Mouse (Mus musculus): ENCODE results near the gene Prdm11. TPM values are rescaled to one million over a fixed set of nuclear protein-coding genes. Genes with fewer than 3 reads are reported as not detected.

Gene Prdm11
- polyA plus RNA-seq, 1 experiment from 2014 or later, result 7.3 TPM

GRCm38 (mm10) chr2:93047491-93048050 lies 1.6 kb upstream of the Prdm11 start:
- no peak for ATAC-seq
- Histone ChIP-seq H3K4me1 (ENCODE audit: control insufficient read depth, insufficient read depth, low read length) (peaks cover 22% of the 10 kb centered on the region), H3K4me3 (ENCODE audit: low read length) (no peak overlapping the region), H3K9me3 (ENCODE audit: control insufficient read depth, low read length) (no peaks in the 10 kb centered on the region), H3K9ac (ENCODE audit: low read depth, low read length) (no peak overlapping the region), H3K27me3 (replicated peaks; ENCODE audit: control insufficient read depth, insufficient read depth, low read length) (no peaks in the 10 kb centered on the region), H3K27ac (ENCODE audit: low read length) (no peak overlapping the region), H3K36me3 (ENCODE audit: control insufficient read depth, insufficient read depth, low read length) (no peaks in the 10 kb centered on the region), H3K4me2 (ENCODE audit: low read depth, low read length) (no peak overlapping the region)
- 80% methylated on average over 7 of the region's 7 CpGs for WGBS

GRCm38 (mm10) chr2:93047036-93047435 lies 1.1 kb upstream of the Prdm11 start:
- H3K27ac ChIP-seq (ENCODE audit: low read length), result no peak overlapping the region
- H3K4me3 ChIP-seq (ENCODE audit: low read length), result no peak overlapping the region
- no peaks in the 10 kb centered on the region for H3K36me3 ChIP-seq (ENCODE audit: control insufficient read depth, insufficient read depth, low read length)
- 0 out of 2 replicates have a peak overlapping the region, but pooled peaks have one; percentile 80 for H3K4me2 ChIP-seq (ENCODE audit: low read depth, low read length)
- H3K9me3 ChIP-seq (ENCODE audit: control insufficient read depth, low read length), result no peaks in the 10 kb centered on the region
- no peak for ATAC-seq
- no peaks in the 10 kb centered on the region for H3K27me3 ChIP-seq (replicated peaks; ENCODE audit: control insufficient read depth, insufficient read depth, low read length)
- WGBS, result 72% methylated on average over 6 of the region's 6 CpGs
- no peak overlapping the region for H3K9ac ChIP-seq (ENCODE audit: low read depth, low read length)
- H3K4me1 ChIP-seq (ENCODE audit: control insufficient read depth, insufficient read depth, low read length), result peaks cover 27% of the 10 kb centered on the region

GRCm38 (mm10) chr2:93046509-93046835 lies 505 bp upstream of the Prdm11 start:
- Histone ChIP-seq H3K4me1 (ENCODE audit: control insufficient read depth, insufficient read depth, low read length) (peaks cover 33% of the 10 kb centered on the region), H3K4me3 (ENCODE audit: low read length) (peak overlapping the region; percentile 89), H3K9ac (ENCODE audit: low read depth, low read length) (peak overlapping the region; percentile 99), H3K27ac (ENCODE audit: low read length) (peak overlapping the region; percentile 93), H3K9me3 (ENCODE audit: control insufficient read depth, low read length) (no peaks in the 10 kb centered on the region), H3K27me3 (replicated peaks; ENCODE audit: control insufficient read depth, insufficient read depth, low read length) (no peaks in the 10 kb centered on the region), H3K36me3 (ENCODE audit: control insufficient read depth, insufficient read depth, low read length) (no peaks in the 10 kb centered on the region), H3K4me2 (ENCODE audit: low read depth, low read length) (peak overlapping the region; percentile 80)
- no peak for ATAC-seq
- 16% methylated on average over 5 of the region's 5 CpGs for WGBS

- Histone ChIP-seq H3K9ac (ENCODE audit: low read depth, low read length) (peak overlapping the region; percentile 99), H3K27ac (ENCODE audit: low read length) (peak overlapping the region; percentile 93), H3K9me3 (ENCODE audit: control insufficient read depth, low read length) (no peaks in the 10 kb centered on the region), H3K27me3 (replicated peaks; ENCODE audit: control insufficient read depth, insufficient read depth, low read length) (no peaks in the 10 kb centered on the region), H3K4me3 (ENCODE audit: low read length) (peak overlapping the region; percentile 89), H3K4me1 (ENCODE audit: control insufficient read depth, insufficient read depth, low read length) (peaks cover 44% of the 10 kb centered on the region), H3K36me3 (ENCODE audit: control insufficient read depth, insufficient read depth, low read length) (no peaks in the 10 kb centered on the region), H3K4me2 (ENCODE audit: low read depth, low read length) (peak overlapping the region; percentile 93)
- peak; percentile 95 for ATAC-seq
- whole genome bisulfite sequencing, result under 1% methylated on average over 50 of the region's 55 CpGs
Observed at GRCm38 (mm10) chr2:93045129-93045817, 694 bp downstream of the Prdm11 start.

GRCm38 (mm10) chr2:93043449-93044157 lies 2.4 kb downstream of the Prdm11 start:
- no peak overlapping the region for H3K4me3 ChIP-seq (ENCODE audit: low read length)
- H3K4me1 ChIP-seq (ENCODE audit: control insufficient read depth, insufficient read depth, low read length), result peaks cover 52% of the 10 kb centered on the region
- no peak overlapping the region for H3K27ac ChIP-seq (ENCODE audit: low read length)
- H3K4me2 ChIP-seq (ENCODE audit: low read depth, low read length), result no peak overlapping the region
- no peaks in the 10 kb centered on the region for H3K9me3 ChIP-seq (ENCODE audit: control insufficient read depth, low read length)
- H3K9ac ChIP-seq (ENCODE audit: low read depth, low read length), result no peak overlapping the region
- no peaks in the 10 kb centered on the region for H3K27me3 ChIP-seq (replicated peaks; ENCODE audit: control insufficient read depth, insufficient read depth, low read length)
- no peak for ATAC-seq
- H3K36me3 ChIP-seq (ENCODE audit: control insufficient read depth, insufficient read depth, low read length), result no peaks in the 10 kb centered on the region
- 72% methylated on average over 3 of the region's 3 CpGs for WGBS

GRCm38 (mm10) chr2:93041470-93041869 lies 4.5 kb downstream of the Prdm11 start:
- no peak for ATAC-seq
- peak overlapping the region; percentile 2 for H3K9ac ChIP-seq (ENCODE audit: low read depth, low read length)

GRCm38 (mm10) chr2:93040841-93041240 lies 5.1 kb downstream of the Prdm11 start:
- Histone ChIP-seq H3K4me1 (ENCODE audit: control insufficient read depth, insufficient read depth, low read length) (peaks cover 57% of the 10 kb centered on the region), H3K9me3 (ENCODE audit: control insufficient read depth, low read length) (no peaks in the 10 kb centered on the region), H3K36me3 (ENCODE audit: control insufficient read depth, insufficient read depth, low read length) (no peaks in the 10 kb centered on the region), H3K4me3 (ENCODE audit: low read length) (no peak overlapping the region), H3K4me2 (ENCODE audit: low read depth, low read length) (no peak overlapping the region), H3K27ac (ENCODE audit: low read length) (peak overlapping the region; percentile 78), H3K27me3 (replicated peaks; ENCODE audit: control insufficient read depth, insufficient read depth, low read length) (no peaks in the 10 kb centered on the region), H3K9ac (ENCODE audit: low read depth, low read length) (peak overlapping the region; percentile 2)
- ATAC-seq, result no peak
- WGBS, result 52% methylated on average over 7 of the region's 7 CpGs

More at GRCm38 (mm10) chr2:93041470-93041869, 4.5 kb downstream of the Prdm11 start:
- H3K27ac ChIP-seq (ENCODE audit: low read length), result peak overlapping the region; percentile 78
- H3K9me3 ChIP-seq (ENCODE audit: control insufficient read depth, low read length), result no peaks in the 10 kb centered on the region
- peaks cover 52% of the 10 kb centered on the region for H3K4me1 ChIP-seq (ENCODE audit: control insufficient read depth, insufficient read depth, low read length)
- H3K27me3 ChIP-seq (replicated peaks; ENCODE audit: control insufficient read depth, insufficient read depth, low read length), result no peaks in the 10 kb centered on the region
- H3K36me3 ChIP-seq (ENCODE audit: control insufficient read depth, insufficient read depth, low read length), result no peaks in the 10 kb centered on the region
- H3K4me3 ChIP-seq (ENCODE audit: low read length), result no peak overlapping the region
- 40% methylated on average over 6 of the region's 6 CpGs for WGBS
- H3K4me2 ChIP-seq (ENCODE audit: low read depth, low read length), result no peak overlapping the region

GRCm38 (mm10) chr2:93039706-93040105 lies 6.3 kb downstream of the Prdm11 start:
- Histone ChIP-seq H3K4me1 (ENCODE audit: control insufficient read depth, insufficient read depth, low read length) (peaks cover 65% of the 10 kb centered on the region), H3K27ac (ENCODE audit: low read length) (no peak overlapping the region), H3K9me3 (ENCODE audit: control insufficient read depth, low read length) (no peaks in the 10 kb centered on the region), H3K4me3 (ENCODE audit: low read length) (no peak overlapping the region), H3K9ac (ENCODE audit: low read depth, low read length) (no peak overlapping the region), H3K4me2 (ENCODE audit: low read depth, low read length) (no peak overlapping the region), H3K36me3 (ENCODE audit: control insufficient read depth, insufficient read depth, low read length) (no peaks in the 10 kb centered on the region), H3K27me3 (replicated peaks; ENCODE audit: control insufficient read depth, insufficient read depth, low read length) (no peaks in the 10 kb centered on the region)
- 88% methylated on average over 5 of the region's 5 CpGs for WGBS
- no peak for ATAC-seq

- no peak overlapping the region for H3K9ac ChIP-seq (ENCODE audit: low read depth, low read length)
- H3K27me3 ChIP-seq (replicated peaks; ENCODE audit: control insufficient read depth, insufficient read depth, low read length), result no peaks in the 10 kb centered on the region
- H3K9me3 ChIP-seq (ENCODE audit: control insufficient read depth, low read length), result no peaks in the 10 kb centered on the region
- no peak overlapping the region for H3K4me2 ChIP-seq (ENCODE audit: low read depth, low read length)
- ATAC-seq, result no peak
- WGBS, result 72% methylated on average over 3 of the region's 3 CpGs
- no peak overlapping the region for H3K27ac ChIP-seq (ENCODE audit: low read length)
- H3K36me3 ChIP-seq (ENCODE audit: control insufficient read depth, insufficient read depth, low read length), result no peaks in the 10 kb centered on the region
- peaks cover 59% of the 10 kb centered on the region for H3K4me1 ChIP-seq (ENCODE audit: control insufficient read depth, insufficient read depth, low read length)
- no peak overlapping the region for H3K4me3 ChIP-seq (ENCODE audit: low read length)
Observed at GRCm38 (mm10) chr2:93039043-93039442, 6.9 kb downstream of the Prdm11 start.

Measured in intestine, embryonic 16.5 days (tissue).